Mouse (Mus musculus) lung, postnatal 0 days (tissue): ENCODE results near the gene Dusp1. TPM values are rescaled to one million over a fixed set of nuclear protein-coding genes. Genes with fewer than 3 reads are reported as not detected.

Experiments
- ATAC-seq: fragments of 200-750 bp; cut with Nextera tagmentation; 2 replicates; pipeline ENCODE4 v1.8.0; 2017; ENCODE audit warnings: moderate library complexity
- DNase-seq: peaks from one replicate; pipeline ENCODE4 v3.0.0-alpha.2; 2016; ENCODE audit warnings: low spot score
- H3K27ac ChIP-seq: fragments of 300-500 bp; sonication (generic); 2 replicates; pipeline ENCODE4 v1.5.1; 2014; ENCODE audit warnings: antibody characterized with exemption, mild to moderate bottlenecking, low read length, mixed read lengths
- H3K27me3 ChIP-seq: fragments of 300-500 bp; sonication (generic); replicated peaks from 2 replicates; pipeline ENCODE4 v1.6.1; 2014; ENCODE audit warnings: low read length, mixed read lengths; ENCODE audit not compliant: insufficient read depth
- H3K36me3 ChIP-seq: fragments of 300-500 bp; sonication (generic); 2 replicates; pipeline ENCODE4 v1.6.1; 2014; ENCODE audit warnings: low read length, mixed read lengths; ENCODE audit not compliant: insufficient read depth
- H3K4me1 ChIP-seq: fragments of 300-500 bp; sonication (generic); 2 replicates; pipeline ENCODE4 v1.6.1; 2014; ENCODE audit warnings: antibody characterized with exemption, low read depth, low read length, mixed read lengths; ENCODE audit not compliant: insufficient read depth
- H3K4me2 ChIP-seq: fragments of 300-500 bp; sonication (generic); replicated peaks from 2 replicates; pipeline ENCODE4 v1.6.1; 2014; ENCODE audit warnings: low read depth, mild to moderate bottlenecking, low read length, moderate library complexity, mixed read lengths
- H3K4me3 ChIP-seq: fragments of 300-500 bp; sonication (generic); 2 replicates; pipeline ENCODE4 v1.5.1; 2014; ENCODE audit warnings: low read depth, low read length
- H3K9ac ChIP-seq: fragments of 300-500 bp; sonication (generic); replicated peaks from 2 replicates; pipeline ENCODE4 v1.6.1; 2014; ENCODE audit warnings: low read depth, mild to moderate bottlenecking
- H3K9me3 ChIP-seq: fragments of 300-500 bp; sonication (generic); 2 replicates; pipeline ENCODE4 v1.6.1; 2016; ENCODE audit warnings: low read length, mixed read lengths
- CTCF ChIP-seq: IDR thresholded peaks from 2 replicates; pipeline ENCODE4 v1.5.1; 2016; ENCODE audit warnings: antibody characterized with exemption, mild to moderate bottlenecking
- EP300 ChIP-seq: IDR thresholded peaks from 2 replicates; pipeline ENCODE4 v1.6.1; 2016; ENCODE audit warnings: antibody characterized with exemption, mild to moderate bottlenecking, control low read depth
- whole genome bisulfite sequencing: fragments of 180-500 bp; shearing (Covaris S2); extraction: QIAGEN DNeasy Blood & Tissue Kit; methylation state at CpG from one replicate; pipeline ENCODE4 v1.1.7; 2014; 5-methylcytosine and 5-hydroxymethylcytosine counted together
- polyA plus RNA-seq: library from polyadenylated mRNA; unstranded; fragments of >200 nt; fragmentation: Nextera tagmentation; extraction: Ambion mirVana; gene quantifications from 2 replicates; pipeline ENCODE4 v1.2.1, GENCODE M21; 2015

The Dusp1 gene
- polyA plus RNA-seq, 1 experiment from 2014 or later: 79.3 TPM

- whole genome bisulfite sequencing: 52% methylated on average over 6 of the region's 6 CpGs
- Histone ChIP-seq H3K4me1 (no peaks in the 10 kb centered on the region), H3K27me3 (no peaks in the 10 kb centered on the region), H3K36me3 (no peaks in the 10 kb centered on the region), H3K4me2 (no peak overlapping the region), H3K27ac (no peak overlapping the region), H3K9me3 (no peaks in the 10 kb centered on the region), H3K9ac (no peak overlapping the region), H3K4me3 (no peak overlapping the region)
- TF ChIP-seq CTCF (no peak), EP300 (no peak)
- no peak for ATAC-seq
- DNase-seq: no peak
These were observed 85.1 kb downstream of the Dusp1 start for GRCm38 (mm10) chr17:26476871-26477270.

- H3K36me3 ChIP-seq: no peaks in the 10 kb centered on the region
- H3K9me3 ChIP-seq: no peaks in the 10 kb centered on the region
- H3K4me2 ChIP-seq: no peak overlapping the region
- no peaks in the 10 kb centered on the region for H3K27me3 ChIP-seq
- TF ChIP-seq EP300: no peak
- no peak for TF ChIP-seq CTCF
- no peak overlapping the region for H3K27ac ChIP-seq
- ATAC-seq: no peak
- H3K4me1 ChIP-seq: 0 out of 2 replicates have a peak, but pooled peaks cover 4% of the 10 kb centered on the region
- H3K4me3 ChIP-seq: no peak overlapping the region
- WGBS: 83% methylated on average over 13 of the region's 13 CpGs
- DNase-seq: no peak
- no peak overlapping the region for H3K9ac ChIP-seq
These were observed 93.6 kb downstream of the Dusp1 start for GRCm38 (mm10) chr17:26468102-26468894.

DNA sequence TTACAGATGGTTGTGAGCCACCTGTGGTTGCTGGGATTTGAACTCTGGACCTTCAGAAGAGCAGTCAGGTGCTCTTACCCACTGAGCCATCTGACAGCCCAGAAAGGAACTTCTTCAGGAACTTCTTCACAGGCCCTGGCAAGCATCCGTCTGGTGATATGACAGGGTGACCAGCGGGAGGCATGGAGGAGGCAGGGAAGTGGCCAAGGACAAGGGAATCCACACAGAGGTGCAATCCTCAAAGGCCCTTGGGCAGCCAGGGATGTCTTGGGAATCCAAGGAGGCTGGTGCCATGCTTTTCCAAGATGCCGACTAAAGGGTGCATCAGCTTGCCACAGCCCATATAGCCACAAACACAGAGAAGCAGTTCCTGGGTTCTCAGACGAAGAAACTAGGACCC, 94.3 kb downstream of the Dusp1 start:
- no peaks in the 10 kb centered on the region for H3K9me3 ChIP-seq
- no peaks in the 10 kb centered on the region for H3K27me3 ChIP-seq
- no peak overlapping the region for H3K4me3 ChIP-seq
- ATAC-seq (no peak), DNase-seq (no peak)
- no peaks in the 10 kb centered on the region for H3K36me3 ChIP-seq
- H3K27ac ChIP-seq: no peak overlapping the region
- H3K9ac ChIP-seq: no peak overlapping the region
- TF ChIP-seq CTCF: no peak
- TF ChIP-seq EP300: no peak
- H3K4me1 ChIP-seq: 0 out of 2 replicates have a peak, but pooled peaks cover 4% of the 10 kb centered on the region
- H3K4me2 ChIP-seq: no peak overlapping the region
- 78% methylated on average over 4 of the region's 4 CpGs for WGBS

DNA sequence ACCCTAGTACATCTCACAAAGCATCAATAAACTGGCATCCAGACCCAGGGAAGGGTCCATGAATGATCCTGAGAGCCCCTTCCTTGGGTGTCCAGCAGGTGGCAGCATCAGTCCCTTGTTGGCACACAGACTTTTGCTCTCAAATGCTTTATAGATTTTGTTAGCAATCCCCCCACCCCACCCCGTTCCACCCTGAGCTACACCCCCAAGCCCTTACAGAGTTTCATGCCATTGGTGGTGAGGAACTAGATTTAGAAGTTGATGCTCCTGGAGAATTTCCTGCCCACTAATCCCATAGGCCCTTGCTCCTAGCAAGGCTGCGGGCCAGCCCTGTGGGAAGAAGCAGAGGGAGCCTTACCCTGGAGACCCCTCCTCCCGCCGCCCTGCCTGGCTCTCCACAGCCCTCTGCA, 95.2 kb downstream of the Dusp1 start:
- Histone ChIP-seq H3K4me1 (0 out of 2 replicates have a peak, but pooled peaks cover 4% of the 10 kb centered on the region), H3K9ac (no peak overlapping the region)
- TF ChIP-seq EP300 (peak; percentile 52), CTCF (peak; percentile 90)

GRCm38 (mm10) chr17:26464972-26465371, 97.0 kb downstream of the Dusp1 start:
- TF ChIP-seq CTCF: no peak
- peak; percentile 99 for TF ChIP-seq EP300
- H3K4me1 ChIP-seq: 0 out of 2 replicates have a peak, but pooled peaks cover 4% of the 10 kb centered on the region
- no peak overlapping the region for H3K4me3 ChIP-seq
- H3K36me3 ChIP-seq: no peaks in the 10 kb centered on the region
- no peaks in the 10 kb centered on the region for H3K9me3 ChIP-seq
- H3K4me2 ChIP-seq: no peak overlapping the region
- H3K9ac ChIP-seq: no peak overlapping the region
- ATAC-seq: peak; percentile 84
- peak; percentile 88 for DNase-seq
- no peaks in the 10 kb centered on the region for H3K27me3 ChIP-seq
- peak overlapping the region; percentile 82 for H3K27ac ChIP-seq
- 41% methylated on average over 7 of the region's 7 CpGs for WGBS

More for the DNA sequence above, 95.2 kb downstream of the Dusp1 start:
- Histone ChIP-seq H3K9me3 (no peaks in the 10 kb centered on the region), H3K36me3 (no peaks in the 10 kb centered on the region), H3K4me3 (no peak overlapping the region), H3K4me2 (no peak overlapping the region), H3K27me3 (no peaks in the 10 kb centered on the region), H3K27ac (peak overlapping the region; percentile 64)
- DNase-seq: peak; percentile 89
- ATAC-seq: peak; percentile 57
- WGBS: 17% methylated on average over 4 of the region's 4 CpGs

- DNase-seq (peak; percentile 31), ATAC-seq (peak; percentile 39)
- no peak for TF ChIP-seq CTCF
- TF ChIP-seq EP300: no peak
- 70% methylated on average over 9 of the region's 9 CpGs for WGBS
- Histone ChIP-seq H3K4me3 (no peak overlapping the region), H3K9ac (no peak overlapping the region), H3K9me3 (no peaks in the 10 kb centered on the region), H3K4me1 (0 out of 2 replicates have a peak, but pooled peaks cover 4% of the 10 kb centered on the region), H3K27me3 (no peaks in the 10 kb centered on the region), H3K27ac (peak overlapping the region; percentile 82), H3K36me3 (no peaks in the 10 kb centered on the region), H3K4me2 (no peak overlapping the region)
These were observed 97.4 kb downstream of the Dusp1 start for GRCm38 (mm10) chr17:26464481-26464880.
